ENCODE assay signal across 12 mouse cellular contexts in the genomic region with DNA sequence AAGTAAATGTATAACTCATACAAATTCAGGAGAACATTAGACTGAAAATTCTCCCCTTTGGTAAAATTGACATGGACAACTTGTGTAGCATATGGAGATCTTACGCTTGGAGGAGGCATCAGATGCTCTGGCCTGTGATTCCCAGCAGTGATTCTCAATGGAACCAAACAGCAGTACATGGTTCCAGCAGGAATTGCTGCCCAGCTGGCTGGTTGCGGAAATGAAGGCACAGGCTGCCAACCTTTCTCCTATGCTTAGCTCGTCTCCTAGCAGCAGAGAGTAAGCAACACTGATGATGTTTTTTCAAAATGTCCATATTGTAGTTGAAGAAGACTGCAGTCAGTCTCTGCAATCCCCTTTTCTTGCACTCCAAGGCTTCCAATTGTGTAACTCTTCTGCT.
DNase-seq lines count a peak whose midpoint lies in the region; ATAC-seq lines count a peak whose summit lies in the region.
"Had no signal": no experiment of that assay in that cellular context is flagged by ENCODE, and none has a peak within 500 bp of the region (broad histone marks: within the 10 kb centered on the region; RNA-seq: fewer than 3 reads in every experiment).

No protein-coding gene starts in this region.

- H3K4me2 ChIP-seq in midbrain, embryonic 14.5 days (ENCODE audit: low read length): no peak overlapping the region
- H3K4me2 ChIP-seq in forebrain, embryonic 16.5 days (ENCODE audit: low read length): no peak overlapping the region
- no peak overlapping the region for H3K4me2 ChIP-seq in neural tube, embryonic 15.5 days
- H3K4me2 ChIP-seq: embryonic facial prominence, embryonic 13.5 days had no signal

- ATAC-seq in midbrain, embryonic 14.5 days (ENCODE audit: low FRiP score, low TSS enrichment): no peak
- peak; percentile 92 for ATAC-seq in forebrain, embryonic 16.5 days
- ATAC-seq in neural tube, embryonic 15.5 days (ENCODE audit: low FRiP score): no peak

- no peaks in the 10 kb centered on the region for H3K4me1 ChIP-seq in midbrain, embryonic 14.5 days (ENCODE audit: control insufficient read depth, insufficient read depth, low read length)
- H3K4me1 ChIP-seq in midbrain, embryonic 10.5 days: no peaks in the 10 kb centered on the region
- no peaks in the 10 kb centered on the region for H3K4me1 ChIP-seq in forebrain, embryonic 16.5 days (replicated peaks; ENCODE audit: control insufficient read depth, insufficient read depth, low read length)
- H3K4me1 ChIP-seq in neural tube, embryonic 15.5 days: no peaks in the 10 kb centered on the region
- H3K4me1 ChIP-seq: embryonic facial prominence, embryonic 13.5 days had no signal

- no peak overlapping the region for H3K9ac ChIP-seq in midbrain, embryonic 14.5 days (replicated peaks; ENCODE audit: low read length)
- no peak overlapping the region for H3K9ac ChIP-seq in forebrain, embryonic 16.5 days (replicated peaks; ENCODE audit: low read depth, low read length)
- H3K9ac ChIP-seq in neural tube, embryonic 15.5 days (replicated peaks): no peak overlapping the region
- H3K9ac ChIP-seq: embryonic facial prominence, embryonic 13.5 days had no signal

- H3K4me3 ChIP-seq in midbrain, embryonic 14.5 days (replicated peaks; ENCODE audit: low read depth, low read length): no peak overlapping the region
- no peak overlapping the region for H3K4me3 ChIP-seq in midbrain, embryonic 10.5 days
- H3K4me3 ChIP-seq in forebrain, embryonic 16.5 days (replicated peaks; ENCODE audit: low read length): no peak overlapping the region
- H3K4me3 ChIP-seq in neural tube, embryonic 15.5 days (replicated peaks): no peak overlapping the region
- H3K4me3 ChIP-seq: embryonic facial prominence, embryonic 13.5 days had no signal

- no peak overlapping the region for H3K27ac ChIP-seq in midbrain, embryonic 14.5 days (replicated peaks; ENCODE audit: low read depth, low read length)
- no peak overlapping the region for H3K27ac ChIP-seq in midbrain, embryonic 10.5 days (replicated peaks)
- no peak overlapping the region for H3K27ac ChIP-seq in forebrain, embryonic 16.5 days (ENCODE audit: low read length)
- H3K27ac ChIP-seq in neural tube, embryonic 15.5 days (replicated peaks): no peak overlapping the region
- H3K27ac ChIP-seq: embryonic facial prominence, embryonic 13.5 days had no signal

- no peaks in the 10 kb centered on the region for H3K9me3 ChIP-seq in midbrain, embryonic 14.5 days (ENCODE audit: control insufficient read depth, low read length)
- H3K9me3 ChIP-seq in midbrain, embryonic 10.5 days (replicated peaks): no peaks in the 10 kb centered on the region
- no peaks in the 10 kb centered on the region for H3K9me3 ChIP-seq in forebrain, embryonic 16.5 days (ENCODE audit: control insufficient read depth, low read length)
- H3K9me3 ChIP-seq in neural tube, embryonic 15.5 days (replicated peaks): no peaks in the 10 kb centered on the region
- H3K9me3 ChIP-seq: embryonic facial prominence, embryonic 13.5 days had no signal

- WGBS in midbrain, embryonic 14.5 days: 78% methylated on average over 3 of the region's 3 CpGs
- 80% methylated on average over 3 of the region's 3 CpGs for WGBS in midbrain, embryonic 10.5 days
- 64% methylated on average over 3 of the region's 3 CpGs for WGBS in forebrain, embryonic 16.5 days
- WGBS in neural tube, embryonic 15.5 days: 81% methylated on average over 3 of the region's 3 CpGs

- DNase-seq in midbrain, embryonic 14.5 days: peak; percentile 0
- no peak for DNase-seq in midbrain, embryonic 10.5 days (ENCODE audit: low spot score)
- DNase-seq in layer of hippocampus, postnatal 25 days (ENCODE audit: extremely low spot score in 1 of 2, low spot score in 1 of 2): peak; percentile 7 to 14
- peak; percentile 43 for DNase-seq in telencephalon, adult 2 months (ENCODE audit: low read depth, low spot score)
- DNase-seq in lung, postnatal 14 days: no peak
- DNase-seq in MN1 (ENCODE audit: low spot score): no peak
- DNase-seq: heart, postnatal 36 days; kidney, adult 18-20 months; lung, adult 2 months had no signal

- no peaks in the 10 kb centered on the region for H3K27me3 ChIP-seq in midbrain, embryonic 14.5 days (ENCODE audit: control insufficient read depth, insufficient read depth, low read length)
- H3K27me3 ChIP-seq in midbrain, embryonic 10.5 days (ENCODE audit: low read depth, poor library complexity, severe bottlenecking): no peaks in the 10 kb centered on the region
- H3K27me3 ChIP-seq in forebrain, embryonic 16.5 days (replicated peaks; ENCODE audit: control insufficient read depth, insufficient read depth, low read length): no peaks in the 10 kb centered on the region
- H3K27me3 ChIP-seq in neural tube, embryonic 15.5 days (replicated peaks): no peaks in the 10 kb centered on the region
- H3K27me3 ChIP-seq: embryonic facial prominence, embryonic 13.5 days had no signal

- no peaks in the 10 kb centered on the region for H3K36me3 ChIP-seq in midbrain, embryonic 14.5 days (ENCODE audit: control insufficient read depth, insufficient read depth, low read length)
- H3K36me3 ChIP-seq in midbrain, embryonic 10.5 days: no peaks in the 10 kb centered on the region
- H3K36me3 ChIP-seq in forebrain, embryonic 16.5 days (ENCODE audit: control insufficient read depth, insufficient read depth): no peaks in the 10 kb centered on the region
- H3K36me3 ChIP-seq in neural tube, embryonic 15.5 days: no peaks in the 10 kb centered on the region
- H3K36me3 ChIP-seq: embryonic facial prominence, embryonic 13.5 days had no signal

Comparison
In these comparisons a context has a peak if more than half of its experiments do, and no peak if none do; other contexts are left out.
1. DNase-seq: peak in midbrain, embryonic 14.5 days (single experiment), layer of hippocampus, postnatal 25 days (2 of 2) and telencephalon, adult 2 months (single experiment); none in midbrain, embryonic 10.5 days (single experiment), lung, postnatal 14 days (single experiment) and MN1 (single experiment).